Mouse (Mus musculus): Measurements from ENCODE around the gene Drc3. TPM values are rescaled to one million over a fixed set of nuclear protein-coding genes. Genes with fewer than 3 reads are reported as not detected.
A peak's percentile ranks its signal among the peaks of the same experiment; 100 is the strongest.

The Drc3 gene
- 1 to 10 TPM; 7.3 to 8.5 (median 7.8) TPM for total RNA-seq (2022)

- peak; percentile 100 for DNase-seq (ENCODE audit: low spot score in 2 of 2)
These were observed at the start of gene Drc3, which contains the start of gene Tom1l2 for GRCm38 (mm10) chr11:60352559-60353411. Gene Drc3, plus strand, starts transcription at chr11:60353329. Gene Tom1l2, minus strand, starts transcription at chr11:60352905.

- no peak for DNase-seq (ENCODE audit: low spot score in 2 of 2)
These were observed 49.6 kb upstream of the Drc3 start for GRCm38 (mm10) chr11:60303497-60303896.

GRCm38 (mm10) chr11:60305611-60306010, 47.5 kb upstream of the Drc3 start:
- DNase-seq (ENCODE audit: low spot score in 2 of 2): no peak

GRCm38 (mm10) chr11:60306834-60307233, 46.3 kb upstream of the Drc3 start:
- DNase-seq (ENCODE audit: low spot score in 2 of 2): no peak

GRCm38 (mm10) chr11:60307375-60307825, 45.7 kb upstream of the Drc3 start:
- no peak for DNase-seq (ENCODE audit: low spot score in 2 of 2)

- no peak for DNase-seq (ENCODE audit: low spot score in 2 of 2)
These were observed 45.1 kb upstream of the Drc3 start for GRCm38 (mm10) chr11:60308061-60308460.

GRCm38 (mm10) chr11:60308506-60309116, 44.5 kb upstream of the Drc3 start:
- no peak for DNase-seq (ENCODE audit: low spot score in 2 of 2)

GRCm38 (mm10) chr11:60309875-60310274, 43.3 kb upstream of the Drc3 start:
- no peak for DNase-seq (ENCODE audit: low spot score in 2 of 2)

- peak; percentile 93 for DNase-seq (ENCODE audit: low spot score in 2 of 2)
These were observed 41.9 kb upstream of the Drc3 start for GRCm38 (mm10) chr11:60311025-60311854.

- DNase-seq (ENCODE audit: low spot score in 2 of 2): no peak
These were observed 36.9 kb upstream of the Drc3 start for GRCm38 (mm10) chr11:60316250-60316649.

GRCm38 (mm10) chr11:60316883-60317282, 36.2 kb upstream of the Drc3 start:
- DNase-seq (ENCODE audit: low spot score in 2 of 2): no peak

GRCm38 (mm10) chr11:60317376-60318102, 35.6 kb upstream of the Drc3 start:
- DNase-seq (ENCODE audit: low spot score in 2 of 2): no peak

- DNase-seq (ENCODE audit: low spot score in 2 of 2): no peak
These were observed 34.4 kb upstream of the Drc3 start for GRCm38 (mm10) chr11:60318716-60319115.

- DNase-seq (ENCODE audit: low spot score in 2 of 2): no peak
These were observed 33.7 kb upstream of the Drc3 start for GRCm38 (mm10) chr11:60319257-60320066.

- DNase-seq (ENCODE audit: low spot score in 2 of 2): no peak
These were observed 32.6 kb upstream of the Drc3 start for GRCm38 (mm10) chr11:60320426-60321037.

GRCm38 (mm10) chr11:60321438-60321837, 31.7 kb upstream of the Drc3 start:
- DNase-seq (ENCODE audit: low spot score in 2 of 2): no peak

GRCm38 (mm10) chr11:60323731-60324130, 29.4 kb upstream of the Drc3 start:
- DNase-seq (ENCODE audit: low spot score in 2 of 2): no peak

- DNase-seq (ENCODE audit: low spot score in 2 of 2): no peak
These were observed 22.6 kb upstream of the Drc3 start for GRCm38 (mm10) chr11:60330551-60330950.

- DNase-seq (ENCODE audit: low spot score in 2 of 2): no peak
These were observed 19.7 kb upstream of the Drc3 start for GRCm38 (mm10) chr11:60333461-60333860.

GRCm38 (mm10) chr11:60334124-60334523, 19.0 kb upstream of the Drc3 start:
- DNase-seq (ENCODE audit: low spot score in 2 of 2): no peak

Measured in layer of hippocampus, adult 8-10 months (tissue).